Mouse (Mus musculus) megakaryocyte, adult 5-6 weeks (primary cell): Measurements from ENCODE around the gene Mdga1. TPM values are rescaled to one million over a fixed set of nuclear protein-coding genes. Genes with fewer than 3 reads are reported as not detected.

Experiments used
- ATAC-seq: 2 replicates; pipeline ENCODE4 v1.8.0; 2016; ENCODE audit warnings: mild to moderate bottlenecking, inconsistent platforms; ENCODE audit not compliant: poor library complexity, severe bottlenecking
- total RNA-seq, 2 experiments: library from RNA; stranded (forward) in 1 of 2; stranded (reverse) in 1 of 2; fragments of 153-499, 151-499 nt in 1 of 2; fragments of 221-1000, 200-1000 nt in 1 of 2; gene quantifications; 2 replicates each; pipeline versions ENCODE4 v1.2.3 to v1.2.4; 2015 to 2017

Mdga1 gene
- total RNA-seq, 2 experiments from 2014 or later: 2.1 to 3.4 TPM

GRCm38 (mm10) chr17:29887881-29888826, 81.7 kb downstream of the Mdga1 start:
- ATAC-seq: no peak

GRCm38 (mm10) chr17:29887271-29887880, 82.5 kb downstream of the Mdga1 start:
- ATAC-seq: peak; percentile 29; the same call in 1 of the 2 replicates

GRCm38 (mm10) chr17:29886655-29887251, 83.1 kb downstream of the Mdga1 start:
- no peak for ATAC-seq

GRCm38 (mm10) chr17:29886061-29886460, 83.8 kb downstream of the Mdga1 start:
- no peak for ATAC-seq

- ATAC-seq: no peak
Observed at GRCm38 (mm10) chr17:29884596-29884995, 85.3 kb downstream of the Mdga1 start.

- no peak for ATAC-seq
Observed at GRCm38 (mm10) chr17:29883351-29883750, 86.5 kb downstream of the Mdga1 start.

- ATAC-seq: peak; percentile 57; the same call in 1 of the 2 replicates
Observed at GRCm38 (mm10) chr17:29882885-29883284, 87.0 kb downstream of the Mdga1 start.

- no peak for ATAC-seq
Observed at GRCm38 (mm10) chr17:29880251-29880650, 89.6 kb downstream of the Mdga1 start.

GRCm38 (mm10) chr17:29878990-29879389, 90.9 kb downstream of the Mdga1 start:
- ATAC-seq: no peak

GRCm38 (mm10) chr17:29874082-29874679, 95.7 kb downstream of the Mdga1 start:
- ATAC-seq: no peak

- ATAC-seq: no peak
Observed at GRCm38 (mm10) chr17:29873580-29874015, 96.3 kb downstream of the Mdga1 start.

GRCm38 (mm10) chr17:29870316-29870715, 99.6 kb downstream of the Mdga1 start:
- no peak for ATAC-seq

- no peak for ATAC-seq
Observed at GRCm38 (mm10) chr17:29865914-29866313, 104.0 kb downstream of the Mdga1 start.

- ATAC-seq: no peak
Observed at GRCm38 (mm10) chr17:29864440-29864839, 105.4 kb downstream of the Mdga1 start.

GRCm38 (mm10) chr17:29859788-29860283, 110.1 kb downstream of the Mdga1 start:
- peak; percentile 76 for ATAC-seq

- ATAC-seq: peak; percentile 45; the same call in 1 of the 2 replicates
Observed at GRCm38 (mm10) chr17:29858764-29859163, 111.1 kb downstream of the Mdga1 start.

- no peak for ATAC-seq
Observed at GRCm38 (mm10) chr17:29855702-29856580, 113.9 kb downstream of the Mdga1 start.

- no peak for ATAC-seq
Observed at GRCm38 (mm10) chr17:29854835-29855234, 115.1 kb downstream of the Mdga1 start.

- ATAC-seq: no peak
Observed at GRCm38 (mm10) chr17:29854388-29854787, 115.5 kb downstream of the Mdga1 start.
